Mouse (Mus musculus) lung, adult 2 months (tissue): ENCODE data around the gene Ppp1r9a. TPM values are rescaled to one million over a fixed set of nuclear protein-coding genes. Genes with fewer than 3 reads are reported as not detected.

Experiments used
- DNase-seq: peaks from one replicate; pipeline ENCODE4 v3.0.0; 2022
- H3K4me1 ChIP-seq: fragments of 200-500 bp; 2 replicates; pipeline ENCODE4 v1.6.1; 2011; ENCODE audit warnings: low read length; ENCODE audit not compliant: control insufficient read depth, insufficient read depth
- H3K4me3 ChIP-seq: fragments of 200-500 bp; replicated peaks from 2 replicates; pipeline ENCODE3; 2011; ENCODE audit warnings: low read depth, mild to moderate bottlenecking, control low read depth, low read length; ENCODE audit errors: extremely low read depth
- CTCF ChIP-seq: fragments of 200-500 bp; IDR thresholded peaks from 2 replicates; pipeline ENCODE4 v1.5.1; 2011; ENCODE audit warnings: mild to moderate bottlenecking, low read length, control low read depth; ENCODE audit not compliant: insufficient read depth
- POLR2A ChIP-seq: fragments of 200-500 bp; IDR thresholded peaks from 2 replicates; pipeline ENCODE4 v1.6.1; 2011; ENCODE audit warnings: low read depth, mild to moderate bottlenecking, control low read depth, low read length, borderline replicate concordance; ENCODE audit errors: extremely low read depth
- WGBS: fragments of 180-500 bp; shearing (Covaris S2); methylation state at CpG from one replicate; pipeline ENCODE4 v1.1.7; 2018; 5-methylcytosine and 5-hydroxymethylcytosine counted together
- polyA plus RNA-seq: library from polyadenylated mRNA; depleted of rRNA; stranded (reverse); fragments of >200 nt; gene quantifications from 2 replicates; pipeline ENCODE4 v1.2.3, GENCODE M21; 2012

The Ppp1r9a gene
- polyA plus RNA-seq, 1 experiment, result 13.9 TPM

DNA sequence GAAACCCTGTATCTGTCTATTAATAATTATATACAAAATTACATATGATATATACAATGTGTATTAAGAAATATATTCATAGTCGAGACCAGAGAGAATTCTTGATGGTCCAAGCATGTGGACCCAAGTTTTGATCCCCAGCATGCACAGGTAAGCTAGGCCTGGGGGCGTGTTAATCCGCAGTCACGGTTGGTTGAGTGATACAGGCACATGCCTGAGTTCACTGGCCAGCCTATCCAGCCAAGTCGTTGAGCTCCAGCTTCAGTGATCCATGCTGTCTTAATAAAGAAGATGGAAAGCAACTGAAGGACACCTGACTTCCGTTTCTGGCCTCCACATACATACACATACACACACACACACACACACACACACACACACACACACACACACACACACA lies 233.3 kb downstream of the Ppp1r9a start:
- no peak for TF ChIP-seq CTCF
- no peak for TF ChIP-seq POLR2A
- no peak for DNase-seq
- H3K4me3 ChIP-seq, result no peak overlapping the region
- WGBS, result 85% methylated on average over 6 of the region's 6 CpGs
- no peaks in the 10 kb centered on the region for H3K4me1 ChIP-seq

DNA sequence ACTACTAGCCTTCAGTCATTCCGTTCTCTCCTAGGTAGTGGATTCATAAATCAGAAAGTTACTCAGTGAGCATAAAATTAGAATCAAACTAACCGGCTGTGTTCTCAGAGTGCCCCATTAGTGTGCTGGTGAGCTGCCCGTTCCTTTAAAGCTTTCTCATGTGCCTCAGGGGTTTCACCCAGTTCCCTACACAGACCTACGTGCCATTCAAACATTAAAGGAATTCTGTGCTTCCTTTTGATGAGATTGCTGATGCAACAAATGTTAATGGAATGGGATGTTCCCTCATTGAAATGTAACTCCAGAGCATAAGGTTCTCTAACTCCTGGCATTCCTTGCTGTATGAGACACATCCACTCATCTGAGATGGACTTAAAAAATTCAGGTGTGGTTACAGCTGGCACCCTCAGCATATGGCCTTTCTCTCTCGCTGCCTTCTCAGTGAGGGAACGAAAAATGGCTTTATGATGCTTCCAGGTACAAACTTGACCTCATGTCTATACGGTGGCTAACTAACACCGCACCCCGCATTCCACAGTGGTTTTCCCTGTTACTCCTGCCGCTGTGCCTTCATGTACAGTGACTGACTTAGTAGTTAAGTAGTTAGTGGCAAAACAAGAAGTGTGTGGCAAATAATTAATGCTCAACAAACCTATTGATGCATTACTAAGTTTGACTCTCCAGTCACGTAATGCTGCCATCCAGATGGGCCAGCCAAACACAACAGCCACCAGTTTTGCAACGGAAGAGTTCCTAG lies 236.3 kb downstream of the Ppp1r9a start:
- WGBS, result 93% methylated on average over 12 of the region's 12 CpGs
- Histone ChIP-seq H3K4me1 (no peaks in the 10 kb centered on the region), H3K4me3 (no peak overlapping the region)
- TF ChIP-seq CTCF, result no peak
- TF ChIP-seq POLR2A, result no peak
- no peak for DNase-seq

DNA sequence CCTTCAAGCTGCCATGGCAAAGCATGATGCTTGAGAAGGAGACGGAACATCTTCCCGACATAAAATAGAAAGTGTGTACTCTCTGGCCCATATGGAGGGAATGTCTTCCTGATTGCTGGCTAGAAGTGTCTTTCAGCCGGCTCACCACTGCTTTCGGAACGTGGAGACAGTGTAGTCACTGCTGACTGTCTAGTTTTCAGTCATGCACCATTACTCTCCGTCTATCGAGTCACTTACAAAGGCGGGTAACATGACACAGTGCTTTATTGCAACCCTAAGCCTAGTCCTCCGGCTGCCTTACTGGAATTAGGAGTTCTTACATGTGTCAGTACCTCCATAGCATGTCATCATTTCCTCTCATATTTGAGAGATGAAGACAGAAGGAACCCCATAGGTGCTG lies 236.9 kb downstream of the Ppp1r9a start:
- TF ChIP-seq CTCF, result no peak
- TF ChIP-seq POLR2A, result no peak
- WGBS, result 90% methylated on average over 9 of the region's 9 CpGs
- Histone ChIP-seq H3K4me1 (no peaks in the 10 kb centered on the region), H3K4me3 (no peak overlapping the region)
- DNase-seq, result no peak

DNA sequence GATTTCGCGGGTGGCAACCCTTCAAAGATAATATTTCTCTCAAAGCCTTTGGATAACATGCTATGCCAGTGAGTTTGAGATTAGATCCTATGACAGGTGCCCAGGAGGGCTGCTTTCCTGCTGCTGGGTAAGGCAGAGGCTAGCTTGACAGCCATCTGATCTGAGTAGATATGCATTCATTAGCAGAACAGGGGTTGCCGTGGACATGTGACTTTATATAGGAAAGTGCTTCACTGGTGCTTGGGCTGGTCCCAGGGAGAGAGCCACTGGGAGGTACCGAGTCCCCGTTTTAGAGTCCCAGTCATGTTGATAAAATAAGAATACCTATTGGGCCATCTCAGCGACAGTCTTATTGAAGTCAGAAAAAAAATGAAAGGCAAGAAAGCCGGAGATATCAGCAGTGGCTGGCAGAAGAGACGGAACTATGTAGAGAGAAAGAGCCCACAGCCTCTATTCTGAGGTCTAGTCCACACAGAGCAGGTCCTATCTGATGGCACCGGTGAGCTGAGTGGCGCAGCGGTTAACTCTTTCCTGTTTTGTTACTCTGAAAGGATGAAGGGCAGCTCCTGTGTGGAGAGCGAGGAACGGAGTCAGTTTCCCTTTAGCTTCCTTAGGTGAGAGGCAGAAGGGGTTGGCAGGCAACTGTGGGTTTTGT lies 244.9 kb downstream of the Ppp1r9a start:
- TF ChIP-seq POLR2A (no peak), CTCF (no peak)
- 67% methylated on average over 13 of the region's 13 CpGs for WGBS

DNA sequence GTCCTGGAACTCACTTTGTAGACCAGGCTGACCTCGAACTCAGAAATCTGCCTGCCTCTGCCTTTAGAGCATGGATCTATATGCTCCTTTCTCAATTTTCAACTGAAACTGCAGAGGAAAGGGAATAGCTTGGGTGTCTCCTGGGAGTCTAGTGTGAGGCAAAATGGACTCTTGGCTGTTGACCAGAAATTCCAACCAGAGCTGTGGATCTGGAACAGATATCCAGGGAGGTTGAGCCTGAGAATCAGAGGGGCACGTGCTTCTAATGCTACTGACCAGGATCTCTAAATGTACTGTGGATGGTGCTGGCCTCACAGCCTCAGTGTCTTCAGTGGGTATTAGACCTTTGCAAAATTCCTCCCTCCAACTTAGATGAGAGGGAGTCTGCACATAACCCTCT lies 247.2 kb downstream of the Ppp1r9a start:
- WGBS, result 78% methylated on average over 2 of the region's 2 CpGs
- TF ChIP-seq POLR2A (no peak), CTCF (no peak)
- Histone ChIP-seq H3K4me1 (no peaks in the 10 kb centered on the region; the same call in 1 of the 2 replicates), H3K4me3 (no peak overlapping the region)
- DNase-seq, result no peak

More for the DNA sequence above, 244.9 kb downstream of the Ppp1r9a start:
- no peaks in the 10 kb centered on the region; the same call in 1 of the 2 replicates for H3K4me1 ChIP-seq
- H3K4me3 ChIP-seq, result no peak overlapping the region
- no peak for DNase-seq

DNA sequence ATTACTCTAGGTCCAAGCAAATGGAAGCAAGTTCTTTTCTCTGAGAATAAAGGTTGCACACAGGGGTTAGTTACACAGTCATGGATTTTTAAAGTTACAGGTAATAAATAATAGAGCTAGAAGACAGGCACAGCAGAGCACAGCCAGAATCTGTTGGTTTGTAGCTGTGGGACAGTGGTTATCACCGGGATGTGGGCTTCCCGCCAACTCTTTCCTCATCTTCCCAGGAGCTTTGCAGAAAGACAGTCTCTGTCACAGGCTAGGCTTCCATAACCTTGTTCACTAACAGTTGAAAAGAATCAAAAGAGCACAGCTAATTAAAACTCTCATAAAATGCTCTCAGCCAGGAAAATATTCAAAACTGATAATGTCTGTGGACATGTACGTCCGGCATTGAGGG lies 248.5 kb downstream of the Ppp1r9a start:
- no peak for DNase-seq
- H3K4me3 ChIP-seq, result no peak overlapping the region
- H3K4me1 ChIP-seq, result no peaks in the 10 kb centered on the region; the same call in 1 of the 2 replicates
- WGBS, result 66% methylated on average over 4 of the region's 4 CpGs
- TF ChIP-seq CTCF, result no peak
- TF ChIP-seq POLR2A, result no peak

DNA sequence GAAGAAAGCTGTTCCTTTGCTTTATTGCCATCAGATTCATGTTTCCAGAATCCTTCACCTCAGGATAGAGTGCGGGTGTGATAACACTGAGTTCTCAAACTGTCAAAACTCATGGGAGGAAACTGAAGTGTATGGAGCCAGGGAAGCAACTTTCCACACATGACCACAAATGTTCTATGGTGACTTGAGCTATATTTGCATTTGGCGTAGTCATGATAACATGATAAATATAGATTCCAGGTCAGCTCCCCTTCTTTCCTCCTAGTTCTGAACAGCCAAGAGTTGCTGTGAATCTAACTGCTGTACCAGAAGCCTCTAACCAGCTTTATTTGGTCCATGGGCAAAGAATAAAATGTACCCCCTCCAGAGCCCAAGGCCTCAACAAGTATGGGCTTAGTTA lies 249.5 kb downstream of the Ppp1r9a start:
- DNase-seq, result no peak
- 79% methylated on average over 2 of the region's 2 CpGs for WGBS
- no peak overlapping the region for H3K4me3 ChIP-seq
- no peaks in the 10 kb centered on the region; the same call in 1 of the 2 replicates for H3K4me1 ChIP-seq
- TF ChIP-seq CTCF (no peak), POLR2A (no peak)

DNA sequence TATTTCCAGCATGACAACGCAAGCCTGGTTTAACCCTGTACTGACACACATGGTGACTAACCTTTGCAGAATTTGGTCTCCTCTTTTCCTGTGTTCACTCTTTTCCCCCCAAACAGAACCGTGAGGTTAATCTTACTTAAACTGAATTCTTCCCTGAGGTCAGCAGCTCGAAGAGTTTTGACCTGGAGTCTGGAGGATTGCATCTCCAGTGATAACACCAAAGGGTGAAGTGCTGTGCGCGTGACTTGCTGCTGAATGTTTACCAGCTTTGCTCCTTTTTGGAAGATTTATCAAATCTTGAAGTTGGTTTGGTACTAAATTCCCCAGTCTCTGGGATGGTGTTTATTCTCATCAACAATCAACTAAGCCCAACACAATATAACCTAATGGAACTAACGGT lies 252.1 kb downstream of the Ppp1r9a start:
- H3K4me3 ChIP-seq, result no peak overlapping the region
- no peak for TF ChIP-seq CTCF
- no peak for TF ChIP-seq POLR2A
- no peak for DNase-seq
- 81% methylated on average over 6 of the region's 6 CpGs for WGBS
- no peaks in the 10 kb centered on the region; the same call in 1 of the 2 replicates for H3K4me1 ChIP-seq

DNA sequence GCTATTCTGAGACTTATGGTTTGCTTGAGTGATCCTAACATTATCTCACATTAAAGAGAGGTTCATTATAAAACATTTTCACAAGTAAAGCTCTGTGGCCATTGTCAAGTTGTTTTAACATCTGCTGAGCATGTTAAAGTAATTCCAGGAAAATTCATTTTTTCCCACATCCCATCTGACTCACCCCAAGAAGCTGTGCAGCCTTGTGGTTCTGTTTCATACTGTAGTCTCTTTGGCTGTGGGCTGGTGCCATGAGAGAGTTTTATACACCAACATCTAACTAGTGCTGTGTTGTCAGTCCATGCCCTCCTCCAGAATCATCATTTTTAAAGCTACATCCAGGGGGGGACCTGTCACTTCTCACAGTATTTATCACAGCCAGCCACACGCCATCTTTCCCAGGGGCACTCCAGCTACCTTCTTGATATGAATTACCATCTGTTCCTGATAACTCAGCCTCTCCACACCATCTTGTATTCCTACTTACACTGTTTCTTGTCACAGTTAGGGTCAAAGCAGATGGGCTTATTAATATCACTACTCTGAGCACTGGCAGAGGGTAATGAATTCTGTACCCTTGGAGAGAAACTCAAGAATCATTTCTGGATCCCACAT lies 252.7 kb downstream of the Ppp1r9a start:
- no peak for TF ChIP-seq CTCF
- no peak for TF ChIP-seq POLR2A
- 86% methylated on average over 1 of the region's 1 CpGs for WGBS
- no peak overlapping the region for H3K4me3 ChIP-seq
- no peak for DNase-seq
- no peaks in the 10 kb centered on the region; the same call in 1 of the 2 replicates for H3K4me1 ChIP-seq
